Mouse (Mus musculus) naive thymus-derived CD4-positive, alpha-beta T cell, adult 2 months (primary cell): ENCODE results near the gene Doc2g.

ENCODE experiments used
- DNase-seq: peaks from one replicate; pipeline ENCODE4 v3.0.0-alpha.2; 2011; ENCODE audit warnings: low read depth

The Doc2g gene

DNA sequence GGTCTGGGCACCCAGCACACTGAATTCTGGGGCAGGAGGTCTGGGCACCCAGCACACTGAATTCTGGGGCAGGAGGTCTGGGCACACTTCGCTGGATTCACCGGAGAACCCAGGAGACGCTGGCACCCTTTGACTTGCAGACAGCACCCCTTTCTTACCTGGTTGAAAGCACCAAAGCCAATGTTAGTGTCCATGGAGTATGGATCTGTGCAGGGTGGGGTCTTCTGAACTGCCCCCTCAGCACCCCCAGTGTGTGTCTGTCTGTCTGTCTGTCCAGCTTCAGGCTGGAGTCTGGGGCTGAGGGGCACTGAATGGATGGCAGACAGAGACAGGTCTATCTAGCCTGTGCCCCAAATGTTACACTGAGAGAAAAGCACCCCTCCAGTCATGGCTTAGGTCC, 11.6 kb upstream of the Doc2g start:
- DNase-seq = no peak

DNA sequence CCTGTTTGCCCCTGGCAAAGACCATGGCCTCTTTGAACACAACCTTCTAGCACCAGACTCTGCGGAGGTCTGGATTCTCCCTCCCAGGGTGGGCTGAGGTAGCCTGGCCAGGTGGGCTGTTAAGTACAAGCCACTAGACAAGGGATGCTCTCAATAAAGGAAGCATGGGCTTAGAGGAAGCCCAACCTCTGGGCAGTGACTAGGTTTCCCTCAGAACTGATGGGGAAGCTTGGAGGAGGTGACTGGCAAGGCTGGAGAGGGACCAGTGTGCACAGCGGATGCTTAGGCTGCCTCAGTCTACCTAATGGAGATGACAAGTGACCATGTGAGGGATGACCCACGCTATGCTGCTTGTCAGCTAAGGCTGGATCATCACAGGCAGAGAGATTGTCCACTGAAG, 11.1 kb upstream of the Doc2g start:
- DNase-seq = no peak

DNA sequence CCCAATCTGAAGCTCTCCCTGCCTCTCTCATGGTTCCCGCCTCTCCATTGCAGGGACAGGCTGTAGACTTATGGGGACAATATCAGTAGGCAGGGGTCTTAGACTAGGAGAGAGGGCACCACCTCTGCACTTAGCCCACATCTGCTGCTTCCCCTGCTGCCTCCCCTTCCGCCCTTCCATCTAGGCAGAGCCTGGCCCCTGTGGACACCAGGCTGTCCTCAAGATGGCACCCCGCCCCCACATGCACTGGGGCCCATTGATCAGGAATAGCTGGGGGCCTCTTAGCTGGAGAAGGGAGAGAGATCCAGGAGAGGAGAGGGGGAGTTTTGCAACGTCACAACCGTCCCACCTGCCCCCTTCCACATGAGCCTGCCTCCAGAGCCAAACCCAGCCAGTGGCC, 10.7 kb upstream of the Doc2g start, which contains the start of gene Tbx10:
Gene Tbx10, plus strand, starts transcription at position 337 of the 400 bp plus-strand sequence.
- no peak for DNase-seq

DNA sequence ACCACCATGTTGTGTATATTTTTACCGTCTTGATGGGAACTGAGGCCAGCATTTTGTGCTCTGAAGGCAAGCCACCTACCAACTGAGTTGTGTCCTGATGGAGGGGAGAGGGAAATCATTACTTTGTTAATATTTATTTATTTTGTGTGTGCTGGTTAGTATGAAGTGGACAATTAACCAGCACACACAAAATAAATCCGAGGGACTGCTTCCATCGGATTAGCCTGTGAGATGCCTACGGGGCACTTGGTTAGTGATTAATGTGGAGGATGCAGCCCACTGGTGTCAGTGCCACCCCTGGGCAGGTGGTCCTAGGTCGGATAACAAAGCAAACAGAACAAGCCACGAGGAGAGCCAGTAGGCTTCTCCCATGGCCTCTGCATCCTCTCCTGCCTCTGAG, 8.2 kb upstream of the Doc2g start:
- no peak for DNase-seq

DNA sequence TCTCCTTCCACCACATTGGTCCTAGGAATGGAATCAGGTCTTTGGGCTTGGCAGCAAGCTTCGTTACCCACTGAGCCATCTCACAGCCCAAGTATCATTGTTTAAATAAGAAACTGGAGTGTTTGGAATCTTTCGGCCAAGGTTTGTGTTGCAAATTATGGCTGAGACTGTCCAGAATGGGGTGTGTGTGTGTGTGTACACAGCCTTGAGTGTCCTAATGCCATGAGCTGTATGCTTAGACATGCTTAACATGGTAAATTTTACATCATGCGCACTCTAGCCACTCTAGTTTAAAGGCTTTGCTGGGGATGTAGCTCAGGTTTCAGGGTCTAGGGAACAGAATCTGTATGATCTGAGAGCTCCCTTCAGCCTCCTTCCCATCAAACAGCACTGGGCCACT, 7.6 kb upstream of the Doc2g start:
- DNase-seq = no peak

- no peak for DNase-seq
These were observed 7.0 kb upstream of the Doc2g start for GRCm38 (mm10) chr19:3996106-3996505.

- no peak for DNase-seq
These were observed 6.4 kb upstream of the Doc2g start for GRCm38 (mm10) chr19:3996747-3997146.

DNA sequence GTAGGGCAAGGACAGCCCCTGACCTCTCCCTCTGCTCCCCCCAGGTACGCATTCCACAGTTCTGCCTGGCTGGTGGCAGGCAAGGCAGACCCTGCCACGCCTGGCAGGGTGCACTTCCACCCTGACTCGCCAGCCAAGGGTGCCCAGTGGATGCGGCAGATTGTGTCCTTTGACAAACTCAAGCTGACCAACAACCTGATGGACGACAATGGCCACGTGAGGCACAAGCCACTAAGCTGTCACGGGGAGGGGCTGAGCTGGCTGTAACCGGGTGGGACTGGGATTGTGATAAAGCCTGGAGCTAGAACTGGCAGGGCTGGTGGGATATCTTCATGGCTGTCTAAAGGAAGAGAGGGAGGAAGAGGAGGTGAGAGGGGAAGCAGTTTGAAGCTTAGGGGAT, 5.9 kb upstream of the Doc2g start:
- DNase-seq = no peak

DNA sequence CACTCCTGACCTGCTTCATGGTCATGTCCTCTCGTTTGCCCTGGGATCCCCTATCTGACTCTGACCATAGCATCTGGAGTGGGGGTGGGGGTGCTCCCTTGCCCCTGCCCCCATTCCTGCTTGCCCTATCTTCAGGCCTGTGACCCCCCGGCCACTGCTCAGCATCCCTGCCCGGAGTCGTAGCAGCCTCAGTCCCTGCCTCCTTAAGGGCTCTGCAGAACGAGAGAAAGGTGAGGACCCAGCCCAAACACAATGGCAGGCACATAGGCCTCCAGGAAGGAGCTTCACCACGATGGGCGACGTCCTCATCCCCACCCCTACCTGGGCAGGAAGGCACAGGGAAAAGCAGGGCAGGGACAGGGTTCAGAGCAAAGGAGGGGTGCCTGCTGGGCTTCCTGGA, 4.8 kb upstream of the Doc2g start:
- no peak for DNase-seq

DNA sequence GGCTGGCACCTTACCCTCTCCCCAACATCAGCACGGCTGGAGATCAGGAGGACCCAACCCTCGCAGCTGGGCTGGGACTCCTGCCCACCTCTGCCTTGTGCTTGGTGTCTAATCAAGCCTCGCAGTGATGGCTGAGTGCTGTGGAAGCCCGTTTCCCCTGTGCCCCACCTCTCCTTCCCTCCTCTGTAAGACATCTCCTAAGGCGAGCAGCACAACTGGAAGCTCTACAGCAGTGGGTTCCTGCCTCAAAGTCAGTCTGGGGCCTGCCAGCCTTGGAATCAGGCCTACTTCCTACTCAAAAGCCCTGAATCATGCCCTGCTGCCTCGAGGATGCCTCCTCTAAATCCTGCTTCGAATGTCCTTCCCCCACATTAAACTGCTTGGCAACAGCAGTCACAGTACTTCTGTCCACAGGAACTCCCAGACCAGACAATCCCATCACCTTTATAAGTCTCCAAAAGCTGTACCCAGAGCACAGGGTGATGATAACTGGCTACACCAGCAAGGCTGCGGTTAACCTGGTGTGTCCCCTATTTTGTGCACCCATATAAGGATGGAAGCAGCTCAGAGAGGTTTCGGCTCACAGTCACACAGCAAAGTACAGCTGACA, 3.9 kb upstream of the Doc2g start:
- peak; percentile 38 for DNase-seq

- peak; percentile 99 for DNase-seq
These were observed 2.8 kb upstream of the Doc2g start, which contains the start of the genes Nudt8 and Gm49405 for GRCm38 (mm10) chr19:4000119-4000900. Gene Nudt8 (plus strand): TSS chr19:4000580. Gene Gm49405 (plus strand): TSS chr19:4000626.

DNA sequence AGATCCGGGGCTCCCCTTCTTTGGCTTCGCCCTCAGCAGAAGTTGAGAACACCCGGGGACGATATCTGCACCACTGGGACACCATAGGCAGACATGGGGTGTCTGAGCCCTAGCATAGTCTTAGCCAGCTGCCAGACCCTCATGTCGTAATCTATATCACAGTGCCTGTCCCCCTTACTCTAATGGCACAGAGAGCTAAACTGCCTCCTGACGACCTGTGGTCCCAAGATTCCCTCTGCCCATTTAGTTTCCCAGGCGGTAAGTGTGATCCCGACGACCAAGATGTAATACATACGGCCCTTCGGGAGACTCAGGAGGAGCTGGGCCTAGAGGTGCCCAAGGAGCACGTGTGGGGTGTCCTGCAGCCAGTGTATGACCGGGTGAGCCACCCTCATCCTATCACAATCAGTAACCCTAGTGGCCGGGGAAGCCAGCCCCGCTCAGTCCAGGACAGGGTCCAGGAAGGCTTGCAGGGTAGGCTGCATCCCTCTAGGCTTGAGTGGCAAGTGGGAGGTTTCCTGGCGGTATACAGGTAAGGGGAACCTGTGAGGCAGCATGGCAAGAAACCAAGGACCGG, 2.1 kb upstream of the Doc2g start:
- DNase-seq = no peak

- DNase-seq = no peak
These were observed 1.4 kb upstream of the Doc2g start for GRCm38 (mm10) chr19:4001752-4002151.

DNA sequence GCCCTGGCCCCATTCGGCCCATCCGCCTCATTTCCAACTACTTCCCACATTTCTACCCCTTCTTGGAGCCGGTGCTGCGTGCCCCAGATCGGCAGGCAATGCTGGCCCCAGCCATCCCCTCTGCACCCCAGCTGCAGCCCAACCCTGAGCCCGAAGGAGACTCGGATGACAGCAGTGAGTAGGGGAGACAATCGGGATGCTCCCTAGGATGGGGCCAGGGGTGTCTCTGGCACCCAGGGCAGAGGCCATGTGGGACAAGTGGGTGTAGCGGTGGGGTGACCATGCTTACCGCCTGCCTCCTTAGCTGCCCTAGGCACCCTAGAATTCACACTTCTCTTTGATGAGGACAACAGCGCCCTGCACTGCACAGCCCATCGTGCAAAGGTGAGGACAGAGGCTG, 528 bp downstream of the Doc2g start:
- DNase-seq = no peak

GRCm38 (mm10) chr19:4004331-4004730, 1.2 kb downstream of the Doc2g start:
- no peak for DNase-seq

DNA sequence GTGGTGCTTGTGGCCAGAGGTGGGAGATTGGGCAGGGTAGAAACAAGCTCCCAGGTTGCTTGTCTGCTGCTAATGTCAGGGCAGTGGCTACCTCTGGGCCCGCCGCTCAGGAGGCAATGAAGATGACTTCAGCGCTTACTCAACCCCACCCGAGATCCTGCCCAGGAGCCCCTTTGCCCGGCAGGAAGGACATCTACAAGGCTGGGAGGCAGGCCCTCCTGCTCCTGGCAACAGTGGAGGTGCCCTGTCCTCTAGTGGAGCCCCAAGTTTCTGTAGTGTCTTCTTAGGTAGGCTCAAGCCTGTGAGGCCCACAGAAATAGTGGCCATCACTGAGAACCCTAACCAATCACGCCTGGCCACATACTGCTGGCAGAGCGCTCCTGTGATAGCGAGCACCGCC, 2.0 kb downstream of the Doc2g start:
- DNase-seq = no peak

DNA sequence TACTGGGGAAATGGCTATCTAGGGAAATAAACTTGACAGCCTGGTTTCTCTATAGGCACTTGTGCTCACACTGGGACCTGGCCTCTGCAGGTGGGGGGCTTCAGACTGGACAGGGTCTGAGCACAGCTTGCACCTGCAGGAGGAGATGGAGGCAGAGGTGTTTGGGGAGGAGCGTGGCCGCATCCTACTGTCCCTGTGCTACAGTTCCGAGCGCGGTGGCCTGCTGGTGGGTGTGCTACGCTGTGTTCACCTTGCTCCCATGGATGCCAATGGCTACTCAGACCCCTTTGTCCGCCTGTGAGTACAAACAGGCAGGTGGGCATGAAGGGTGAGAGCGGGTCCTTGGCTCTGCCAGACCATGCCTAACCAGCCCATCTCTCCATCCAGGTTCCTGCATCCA, 2.9 kb downstream of the Doc2g start:
- DNase-seq = no peak

DNA sequence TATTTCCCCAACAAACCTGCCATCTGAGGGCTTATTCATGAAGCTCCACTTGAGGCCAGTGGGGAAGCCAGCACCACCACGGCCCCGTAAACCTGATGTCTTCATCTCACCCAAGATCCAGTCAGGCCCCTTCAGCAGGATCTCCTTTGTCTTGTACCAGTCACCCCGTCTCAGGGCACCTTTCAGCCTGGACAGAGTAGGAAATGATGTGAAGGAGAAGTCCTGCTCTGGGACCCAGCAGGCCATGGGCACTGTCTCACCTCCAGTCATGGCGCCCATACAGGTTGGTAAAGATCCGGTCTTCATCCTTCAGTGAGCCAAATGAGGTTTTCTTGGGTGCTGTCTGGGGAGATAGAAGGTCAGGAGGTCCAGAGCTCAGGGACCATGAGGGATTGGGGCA, 8.0 kb downstream of the Doc2g start:
- DNase-seq = no peak

- DNase-seq = peak; percentile 96
These were observed 9.4 kb downstream of the Doc2g start, which contains the start of gene Ndufv1 for GRCm38 (mm10) chr19:4012432-4013022. Gene Ndufv1 (minus strand): TSS chr19:4012806.

GRCm38 (mm10) chr19:4013066-4013465, 10.0 kb downstream of the Doc2g start:
- no peak for DNase-seq

- no peak for DNase-seq
These were observed 11.7 kb downstream of the Doc2g start for GRCm38 (mm10) chr19:4014802-4015201.

- DNase-seq = no peak
These were observed 12.5 kb downstream of the Doc2g start for GRCm38 (mm10) chr19:4015635-4016034.
